Mouse (Mus musculus): ENCODE data around the gene Slc11a1. TPM values are rescaled to one million over a fixed set of nuclear protein-coding genes. Genes with fewer than 3 reads are reported as not detected.

The Slc11a1 gene
- total and polyA plus RNA-seq, 2 experiments from 2014 or later: 1.8 to 2.5 TPM

DNA sequence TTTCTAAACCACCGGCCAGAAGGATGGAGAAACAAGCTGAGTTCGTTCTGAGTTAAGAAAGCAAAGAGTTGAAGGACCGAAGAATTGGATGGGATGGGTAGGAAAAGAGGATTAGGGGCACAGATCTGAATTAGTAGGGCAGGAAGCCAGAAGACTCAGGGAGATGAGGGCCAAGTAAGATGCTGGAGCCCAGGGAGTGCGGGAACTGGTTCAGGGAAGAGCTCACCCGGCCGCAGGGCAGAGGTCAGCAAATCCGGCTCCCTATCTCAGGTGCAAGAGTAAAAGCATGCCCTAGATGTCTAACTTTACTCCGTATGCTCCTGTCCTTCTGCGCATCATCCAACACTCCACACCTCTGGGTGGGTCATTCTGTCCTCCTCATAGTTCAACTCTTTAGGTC, 42.1 kb upstream of the Slc11a1 start:
- Histone ChIP-seq H3K4me3 (ENCODE audit: low read depth, low read length) (peak overlapping the region; percentile 46), H3K27ac (ENCODE audit: low read depth) (peak overlapping the region; percentile 75), H3K27me3 (ENCODE audit: control insufficient read depth, insufficient read depth, low read length) (no peaks in the 10 kb centered on the region), H3K9me3 (replicated peaks; ENCODE audit: control insufficient read depth, low read length) (no peaks in the 10 kb centered on the region), H3K4me1 (ENCODE audit: control insufficient read depth, insufficient read depth) (peaks cover 60% of the 10 kb centered on the region), H3K36me3 (replicated peaks; ENCODE audit: control insufficient read depth, insufficient read depth, low read length) (0 out of 2 replicates have a peak, but pooled peaks cover under 1% of the 10 kb centered on the region), H3K9ac (replicated peaks; ENCODE audit: low read depth, low read length) (peak overlapping the region; percentile 42), H3K4me2 (ENCODE audit: low read depth, low read length) (peak overlapping the region; percentile 77)
- ATAC-seq (ENCODE audit: insufficient read depth, low read depth): no peak
- no peak for DNase-seq (ENCODE audit: low spot score)
- 5% methylated on average over 9 of the region's 9 CpGs for WGBS
- no peak for TF ChIP-seq CTCF (IDR thresholded peaks at IDR 0.05; ENCODE audit: low read depth)
- no peak for TF ChIP-seq EP300 (IDR thresholded peaks at IDR 0.05; ENCODE audit: low read depth)

DNA sequence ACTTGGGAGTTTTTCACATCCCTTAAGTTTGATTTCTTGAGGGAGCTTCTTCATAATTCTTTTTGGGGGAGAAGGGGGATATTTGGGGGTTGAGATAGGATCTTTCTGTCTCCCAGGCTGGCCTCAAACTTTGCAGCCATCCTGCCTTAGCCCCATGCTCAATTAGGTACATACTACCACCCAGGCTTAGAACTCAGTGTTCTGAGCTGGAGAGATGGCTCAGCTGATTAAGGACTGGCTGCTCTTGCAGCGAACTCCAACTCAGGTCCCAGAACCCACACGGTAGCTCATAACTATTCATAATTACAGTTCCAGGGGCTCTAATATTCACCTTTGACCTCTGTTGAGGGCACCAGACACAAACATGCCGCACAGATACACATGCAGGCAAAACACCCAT, 40.4 kb upstream of the Slc11a1 start:
- H3K9ac ChIP-seq (replicated peaks; ENCODE audit: low read depth, low read length): no peak overlapping the region
- H3K9me3 ChIP-seq (replicated peaks; ENCODE audit: control insufficient read depth, low read length): no peaks in the 10 kb centered on the region
- peak overlapping the region; percentile 63 for H3K27ac ChIP-seq (ENCODE audit: low read depth)
- peaks cover 67% of the 10 kb centered on the region for H3K4me1 ChIP-seq (ENCODE audit: control insufficient read depth, insufficient read depth)
- H3K36me3 ChIP-seq (replicated peaks; ENCODE audit: control insufficient read depth, insufficient read depth, low read length): no peaks in the 10 kb centered on the region
- peak overlapping the region; percentile 77 for H3K4me2 ChIP-seq (ENCODE audit: low read depth, low read length)
- DNase-seq (ENCODE audit: low spot score) (no peak), ATAC-seq (ENCODE audit: insufficient read depth, low read depth) (no peak)
- WGBS: 72% methylated on average over 3 of the region's 3 CpGs
- no peaks in the 10 kb centered on the region for H3K27me3 ChIP-seq (ENCODE audit: control insufficient read depth, insufficient read depth, low read length)
- TF ChIP-seq EP300 (IDR thresholded peaks at IDR 0.05; ENCODE audit: low read depth) (no peak), CTCF (IDR thresholded peaks at IDR 0.05; ENCODE audit: low read depth) (no peak)
- H3K4me3 ChIP-seq (ENCODE audit: low read depth, low read length): no peak overlapping the region

DNA sequence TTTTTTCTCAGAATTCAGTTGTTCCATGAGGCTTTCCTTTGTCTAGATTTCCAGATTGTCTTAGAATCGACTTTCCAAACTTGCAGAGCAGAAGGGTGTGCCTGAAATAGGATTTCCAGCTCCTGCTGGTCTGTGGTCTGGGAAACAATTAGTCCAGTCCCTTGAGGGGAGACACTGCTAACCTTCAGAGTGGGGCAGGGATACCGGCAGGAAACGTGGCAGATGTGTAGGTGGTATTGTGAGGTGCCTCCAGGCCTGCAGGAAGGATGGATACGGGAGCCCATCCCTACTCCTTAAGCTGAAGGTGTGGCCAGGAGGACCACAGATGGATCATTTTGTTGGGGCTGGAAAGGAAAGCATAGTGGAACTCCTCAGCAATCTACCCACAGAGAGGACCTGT, 40.0 kb upstream of the Slc11a1 start:
- H3K9ac ChIP-seq (replicated peaks; ENCODE audit: low read depth, low read length): no peak overlapping the region
- TF ChIP-seq EP300 (IDR thresholded peaks at IDR 0.05; ENCODE audit: low read depth): no peak; the same call in 1 of the 2 replicates
- TF ChIP-seq CTCF (IDR thresholded peaks at IDR 0.05; ENCODE audit: low read depth): no peak
- H3K4me2 ChIP-seq (ENCODE audit: low read depth, low read length): peak overlapping the region; percentile 77
- 49% methylated on average over 4 of the region's 4 CpGs for WGBS
- no peak for DNase-seq (ENCODE audit: low spot score)
- H3K27me3 ChIP-seq (ENCODE audit: control insufficient read depth, insufficient read depth, low read length): no peaks in the 10 kb centered on the region
- H3K27ac ChIP-seq (ENCODE audit: low read depth): peak overlapping the region; percentile 63
- H3K4me3 ChIP-seq (ENCODE audit: low read depth, low read length): no peak overlapping the region
- H3K36me3 ChIP-seq (replicated peaks; ENCODE audit: control insufficient read depth, insufficient read depth, low read length): no peaks in the 10 kb centered on the region
- H3K4me1 ChIP-seq (ENCODE audit: control insufficient read depth, insufficient read depth): peaks cover 68% of the 10 kb centered on the region
- ATAC-seq (ENCODE audit: insufficient read depth, low read depth): no peak
- no peaks in the 10 kb centered on the region for H3K9me3 ChIP-seq (replicated peaks; ENCODE audit: control insufficient read depth, low read length)

DNA sequence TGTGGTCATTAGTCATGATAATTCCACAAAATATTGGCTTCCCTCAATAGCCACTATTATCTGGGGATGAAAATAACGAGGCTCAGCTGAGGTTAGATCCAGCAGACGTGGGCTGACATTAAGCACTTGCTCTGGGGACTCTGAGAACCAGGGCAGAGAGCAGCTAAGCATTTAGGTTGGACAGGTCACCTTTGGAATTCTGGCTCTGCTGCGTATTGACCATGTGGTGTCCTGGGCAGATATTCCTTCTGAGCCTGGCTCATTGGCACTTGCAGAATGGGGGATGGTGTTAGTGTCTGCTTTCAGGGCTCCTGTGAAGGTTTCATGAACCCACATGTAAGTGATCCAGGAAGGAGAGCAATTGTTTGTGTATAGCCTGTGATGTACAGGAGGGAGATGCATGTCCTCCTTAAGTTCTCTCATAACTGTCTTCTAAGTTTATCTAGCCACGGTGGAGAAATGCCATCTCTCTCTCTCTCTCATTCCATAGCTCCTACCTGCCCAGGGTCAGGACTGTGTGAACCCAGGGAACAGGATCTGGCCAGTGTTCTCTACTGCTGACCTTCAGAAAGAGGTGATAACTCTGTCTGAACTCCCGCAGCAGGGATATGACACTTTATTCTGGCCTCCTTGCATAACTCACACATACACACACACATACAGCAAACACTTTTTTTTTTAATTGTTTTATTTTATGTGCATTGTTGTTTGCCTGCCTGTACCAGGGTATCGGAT, 39.4 kb upstream of the Slc11a1 start:
- 0 out of 2 replicates have a peak overlapping the region, but pooled peaks have one; percentile 75 for H3K27ac ChIP-seq (ENCODE audit: low read depth)
- H3K9me3 ChIP-seq (replicated peaks; ENCODE audit: control insufficient read depth, low read length): no peaks in the 10 kb centered on the region
- TF ChIP-seq EP300 (IDR thresholded peaks at IDR 0.05; ENCODE audit: low read depth) (no peak), CTCF (IDR thresholded peaks at IDR 0.05; ENCODE audit: low read depth) (no peak)
- peaks cover 70% of the 10 kb centered on the region for H3K4me1 ChIP-seq (ENCODE audit: control insufficient read depth, insufficient read depth)
- 43% methylated on average over 6 of the region's 6 CpGs for WGBS
- H3K27me3 ChIP-seq (ENCODE audit: control insufficient read depth, insufficient read depth, low read length): no peaks in the 10 kb centered on the region
- no peak for DNase-seq (ENCODE audit: low spot score)
- no peak overlapping the region for H3K4me3 ChIP-seq (ENCODE audit: low read depth, low read length)
- H3K9ac ChIP-seq (replicated peaks; ENCODE audit: low read depth, low read length): no peak overlapping the region
- no peak overlapping the region for H3K4me2 ChIP-seq (ENCODE audit: low read depth, low read length)
- no peaks in the 10 kb centered on the region for H3K36me3 ChIP-seq (replicated peaks; ENCODE audit: control insufficient read depth, insufficient read depth, low read length)
- no peak for ATAC-seq (ENCODE audit: insufficient read depth, low read depth)

DNA sequence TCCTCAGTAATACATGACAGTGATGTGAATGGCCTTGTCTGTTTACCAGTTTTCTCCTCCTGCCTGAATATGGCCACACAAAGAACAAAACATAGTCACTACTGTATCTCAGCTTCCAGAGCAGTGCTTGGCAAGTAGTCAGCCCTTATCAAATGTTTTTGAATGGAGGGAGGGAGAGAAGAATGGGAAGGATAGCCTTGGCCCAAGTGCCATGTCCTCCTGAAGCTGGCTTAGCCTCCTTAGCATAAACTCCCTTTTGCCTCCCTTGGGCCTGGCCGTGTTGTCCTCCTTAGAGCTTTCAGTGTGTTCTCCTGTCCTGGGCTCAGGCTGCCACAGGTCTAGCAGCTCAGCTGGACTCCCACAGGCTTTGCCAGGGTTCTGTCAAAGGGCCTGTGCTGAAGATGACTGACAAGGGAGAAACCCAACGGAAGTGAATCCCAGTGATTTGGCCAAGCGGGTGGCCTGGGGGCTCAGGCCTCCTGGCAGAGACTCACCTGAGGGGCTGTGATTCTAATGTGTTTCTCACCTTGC, 37.7 kb upstream of the Slc11a1 start:
- no peak for ATAC-seq (ENCODE audit: insufficient read depth, low read depth)
- peak overlapping the region; percentile 75 for H3K27ac ChIP-seq (ENCODE audit: low read depth)

More for the DNA sequence above, 37.7 kb upstream of the Slc11a1 start:
- H3K4me3 ChIP-seq (ENCODE audit: low read depth, low read length): no peak overlapping the region
- TF ChIP-seq CTCF (IDR thresholded peaks at IDR 0.05; ENCODE audit: low read depth) (no peak), EP300 (IDR thresholded peaks at IDR 0.05; ENCODE audit: low read depth) (no peak)
- no peaks in the 10 kb centered on the region for H3K27me3 ChIP-seq (ENCODE audit: control insufficient read depth, insufficient read depth, low read length)
- peaks cover 61% of the 10 kb centered on the region for H3K4me1 ChIP-seq (ENCODE audit: control insufficient read depth, insufficient read depth)
- no peaks in the 10 kb centered on the region for H3K36me3 ChIP-seq (replicated peaks; ENCODE audit: control insufficient read depth, insufficient read depth, low read length)
- 40% methylated on average over 3 of the region's 3 CpGs for WGBS
- no peak overlapping the region for H3K9ac ChIP-seq (replicated peaks; ENCODE audit: low read depth, low read length)
- H3K9me3 ChIP-seq (replicated peaks; ENCODE audit: control insufficient read depth, low read length): no peaks in the 10 kb centered on the region
- no peak overlapping the region for H3K4me2 ChIP-seq (ENCODE audit: low read depth, low read length)
- no peak for DNase-seq (ENCODE audit: low spot score)

Measured in heart, postnatal 0 days (tissue).